ENCODE assay signal across 29 mouse cellular contexts in the genomic region with DNA sequence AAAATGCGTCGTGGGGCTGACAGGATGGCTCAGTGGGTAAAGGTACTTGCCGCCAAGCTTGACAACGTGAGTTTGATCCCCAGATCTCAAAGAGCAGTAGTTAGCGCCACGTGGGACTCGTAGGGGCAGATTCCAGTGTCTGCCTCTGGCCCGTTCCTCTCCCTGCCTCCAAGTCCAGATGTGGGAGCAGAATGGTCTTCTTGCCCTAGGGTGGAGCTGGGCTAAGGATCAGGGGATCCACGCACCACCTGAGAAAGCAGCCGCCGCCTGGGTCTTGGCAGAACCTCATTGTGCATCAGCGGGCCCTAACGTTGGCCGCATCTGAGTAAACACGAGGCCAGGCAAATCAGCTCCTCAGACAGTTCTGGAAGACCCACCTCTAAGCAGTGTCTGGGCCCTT.
DNase-seq lines count a peak whose midpoint lies in the region; ATAC-seq lines count a peak whose summit lies in the region.
"Had no signal": no experiment of that assay in that cellular context is flagged by ENCODE, and none has a peak within 500 bp of the region (broad histone marks: within the 10 kb centered on the region; RNA-seq: fewer than 3 reads in every experiment).

No protein-coding gene starts in this region.

- no peak for ATAC-seq in embryonic facial prominence, embryonic 12.5 days (ENCODE audit: insufficient number of reproducible peaks, insufficient read depth, low FRiP score, low TSS enrichment)
- ATAC-seq in heart, embryonic 11.5 days (replicated peaks; ENCODE audit: insufficient number of reproducible peaks, low FRiP score, low TSS enrichment): no peak
- ATAC-seq: activated CD4-positive, CD25-positive, alpha-beta regulatory T cell, adult 4 months; CD4-positive, CD25-positive, alpha-beta regulatory T cell, adult 4 months; forebrain, embryonic 14.5 days; forebrain, embryonic 16.5 days; Patski had no signal

- no peaks in the 10 kb centered on the region for H3K27me3 ChIP-seq in embryonic facial prominence, embryonic 12.5 days
- no peaks in the 10 kb centered on the region for H3K27me3 ChIP-seq in embryonic facial prominence, embryonic 10.5 days (replicated peaks; ENCODE audit: low read depth, poor library complexity, severe bottlenecking)
- no peaks in the 10 kb centered on the region for H3K27me3 ChIP-seq in heart, embryonic 11.5 days (ENCODE audit: control insufficient read depth, insufficient read depth, low read length)
- H3K27me3 ChIP-seq: embryonic facial prominence, embryonic 13.5 days; embryonic facial prominence, embryonic 15.5 days; Patski had no signal

- no peak for DNase-seq in embryonic facial prominence, embryonic 10.5 days (ENCODE audit: low spot score)
- DNase-seq in gastrocnemius, postnatal 14 days: peak; percentile 22
- DNase-seq in gastrocnemius, adult 18-20 months (ENCODE audit: low spot score): no peak
- no peak for DNase-seq in heart, adult 8-10 months (ENCODE audit: low spot score)
- DNase-seq: adrenal gland, adult 8-10 months; adrenal gland, postnatal 14 days; adrenal gland, postnatal 36 days; B cell, adult 2 months; cerebellum, adult 11 months; cerebellum, adult 18-20 months; cerebellum, adult 8-10 months; cerebellum, adult 9-11 months; cerebellum, postnatal 14 days; cerebellum, postnatal 36 days; embryo, embryonic 11 days had no signal

- H3K36me3 ChIP-seq in embryonic facial prominence, embryonic 12.5 days: peaks cover 42% of the 10 kb centered on the region
- H3K36me3 ChIP-seq in embryonic facial prominence, embryonic 10.5 days (replicated peaks): peaks cover 60% of the 10 kb centered on the region
- peaks cover 13% of the 10 kb centered on the region for H3K36me3 ChIP-seq in heart, embryonic 11.5 days (ENCODE audit: control insufficient read depth, insufficient read depth, low read length)
- H3K36me3 ChIP-seq: G1E had no signal

- no peak overlapping the region for H3K9ac ChIP-seq in embryonic facial prominence, embryonic 12.5 days
- 0 out of 2 replicates have a peak overlapping the region, but pooled peaks have one; percentile 5 for H3K9ac ChIP-seq in heart, embryonic 11.5 days (ENCODE audit: low read depth, low read length)
- H3K9ac ChIP-seq: embryonic facial prominence, embryonic 13.5 days; embryonic facial prominence, embryonic 15.5 days; forebrain, embryonic 12.5 days had no signal

- peaks cover 37% of the 10 kb centered on the region for H3K4me1 ChIP-seq in embryonic facial prominence, embryonic 12.5 days
- H3K4me1 ChIP-seq in embryonic facial prominence, embryonic 10.5 days: peaks cover 58% of the 10 kb centered on the region
- H3K4me1 ChIP-seq in heart, embryonic 11.5 days (ENCODE audit: control insufficient read depth, insufficient read depth, low read length): peaks cover 52% of the 10 kb centered on the region
- peaks cover 21% of the 10 kb centered on the region for H3K4me1 ChIP-seq in brown adipose tissue, adult 24 weeks (ENCODE audit: control insufficient read depth, insufficient read depth, insufficient read length, low read length)

- no peaks in the 10 kb centered on the region for H3K9me3 ChIP-seq in embryonic facial prominence, embryonic 12.5 days
- H3K9me3 ChIP-seq in embryonic facial prominence, embryonic 10.5 days: no peaks in the 10 kb centered on the region
- no peaks in the 10 kb centered on the region for H3K9me3 ChIP-seq in heart, embryonic 11.5 days (replicated peaks; ENCODE audit: control insufficient read depth, low read length)
- H3K9me3 ChIP-seq: embryonic facial prominence, embryonic 13.5 days; embryonic facial prominence, embryonic 15.5 days; forebrain, embryonic 10.5 days; forebrain, embryonic 12.5 days; G1E had no signal

- no peak overlapping the region for H3K4me2 ChIP-seq in embryonic facial prominence, embryonic 12.5 days (replicated peaks)
- H3K4me2 ChIP-seq in heart, embryonic 11.5 days: no peak overlapping the region
- H3K4me2 ChIP-seq: embryonic facial prominence, embryonic 13.5 days; embryonic facial prominence, embryonic 15.5 days; forebrain, embryonic 12.5 days had no signal

- H3K4me3 ChIP-seq in embryonic facial prominence, embryonic 12.5 days: no peak overlapping the region
- H3K4me3 ChIP-seq in embryonic facial prominence, embryonic 10.5 days: no peak overlapping the region
- H3K4me3 ChIP-seq in heart, embryonic 11.5 days (ENCODE audit: low read depth, low read length): no peak overlapping the region
- H3K4me3 ChIP-seq in brown adipose tissue, adult 24 weeks (ENCODE audit: insufficient read depth, low read depth, low read length): no peak overlapping the region
- H3K4me3 ChIP-seq: embryonic facial prominence, embryonic 13.5 days; embryonic facial prominence, embryonic 15.5 days; erythroblast, embryonic 14.5 days; forebrain, embryonic 10.5 days; forebrain, embryonic 12.5 days had no signal

- 84% methylated on average over 15 of the region's 15 CpGs for WGBS in embryonic facial prominence, embryonic 12.5 days
- WGBS in embryonic facial prominence, embryonic 10.5 days: 89% methylated on average over 15 of the region's 15 CpGs
- 82% methylated on average over 15 of the region's 15 CpGs for WGBS in heart, embryonic 11.5 days (ENCODE audit: insufficient replicate concordance)

- peak overlapping the region; percentile 23; the same call in 1 of the 2 replicates for H3K27ac ChIP-seq in embryonic facial prominence, embryonic 12.5 days
- no peak overlapping the region for H3K27ac ChIP-seq in embryonic facial prominence, embryonic 10.5 days (replicated peaks)
- no peak overlapping the region for H3K27ac ChIP-seq in heart, embryonic 11.5 days (ENCODE audit: low read depth, low read length)
- H3K27ac ChIP-seq in brown adipose tissue, adult 24 weeks (replicated peaks; ENCODE audit: low read depth, low read length): peak overlapping the region; percentile 4; the same call in 1 of the 2 replicates
- H3K27ac ChIP-seq: embryonic facial prominence, embryonic 13.5 days; embryonic facial prominence, embryonic 15.5 days; forebrain, embryonic 10.5 days; forebrain, embryonic 12.5 days had no signal

- intact Hi-C loops in gastrocnemius, postnatal 14 days (cut with DNase I; ENCODE audit: low total_unique reads): no loop called here

Comparison
In these comparisons a context has a peak if more than half of its experiments do, and no peak if none do; other contexts are left out.
1. H3K27ac ChIP-seq: peak in embryonic facial prominence, embryonic 12.5 days (single experiment) and brown adipose tissue, adult 24 weeks (single experiment); none in embryonic facial prominence, embryonic 10.5 days (single experiment) and heart, embryonic 11.5 days (single experiment).